Mouse (Mus musculus): ENCODE data around the gene Prss35. TPM values are rescaled to one million over a fixed set of nuclear protein-coding genes. Genes with fewer than 3 reads are reported as not detected.

The Prss35 gene
- polyA plus RNA-seq, 1 experiment from 2014 or later = 16.4 TPM

Other genes starting within 250 kb of the Prss35 start
- 40.6 and 42.4 TPM in 2 replicates for gene Pgm3, start 171.8 kb upstream of the Prss35 start, polyA plus RNA-seq (2015; fragmentation: Nextera tagmentation; extraction: Ambion mirVana)
- 2.7 and 2.9 TPM in 2 replicates for gene Rwdd2a, start 171.7 kb upstream of the Prss35 start, polyA plus RNA-seq (2015; fragmentation: Nextera tagmentation; extraction: Ambion mirVana)
- 21.2 and 22.9 TPM in 2 replicates for gene Me1, start 47.7 kb upstream of the Prss35 start, polyA plus RNA-seq (2015; fragmentation: Nextera tagmentation; extraction: Ambion mirVana)
- 4.7 and 5.5 TPM in 2 replicates for gene Snap91, start 137.0 kb downstream of the Prss35 start, polyA plus RNA-seq (2015; fragmentation: Nextera tagmentation; extraction: Ambion mirVana)

All from intestine, embryonic 15.5 days (tissue).